Mouse (Mus musculus): ENCODE measurements around the gene Tbc1d14. TPM values are rescaled to one million over a fixed set of nuclear protein-coding genes. Genes with fewer than 3 reads are reported as not detected.

Tbc1d14 gene
- polyA plus RNA-seq, 1 experiment from 2014 or later: 9.3 TPM

- 58% methylated on average over 3 of the region's 3 CpGs for WGBS (ENCODE audit: insufficient replicate concordance)
Observed at GRCm38 (mm10) chr5:36536424-36536823, 56.7 kb downstream of the Tbc1d14 start.

GRCm38 (mm10) chr5:36535438-36536176, 57.5 kb downstream of the Tbc1d14 start:
- no peak overlapping the region for H3K4me3 ChIP-seq (ENCODE audit: low read depth, low read length)
- 58% methylated on average over 6 of the region's 6 CpGs for WGBS (ENCODE audit: insufficient replicate concordance)
- no peak overlapping the region for H3K4me2 ChIP-seq (ENCODE audit: low read depth, low read length)
- H3K4me1 ChIP-seq (ENCODE audit: control insufficient read depth, low read depth, low read length): peaks cover 11% of the 10 kb centered on the region
- no peak overlapping the region for H3K9ac ChIP-seq (ENCODE audit: low read depth, low read length)
- H3K9me3 ChIP-seq (replicated peaks; ENCODE audit: control insufficient read depth, low read length): no peaks in the 10 kb centered on the region
- H3K27ac ChIP-seq (ENCODE audit: low read length): no peak overlapping the region
- no peaks in the 10 kb centered on the region for H3K27me3 ChIP-seq (ENCODE audit: control insufficient read depth, insufficient read depth, low read depth, low read length)
- no peak for ATAC-seq (ENCODE audit: low read depth)
- no peaks in the 10 kb centered on the region for H3K36me3 ChIP-seq (ENCODE audit: control insufficient read depth, insufficient read depth)

More at GRCm38 (mm10) chr5:36536424-36536823, 56.7 kb downstream of the Tbc1d14 start:
- Histone ChIP-seq H3K4me2 (ENCODE audit: low read depth, low read length) (no peak overlapping the region), H3K9me3 (replicated peaks; ENCODE audit: control insufficient read depth, low read length) (no peaks in the 10 kb centered on the region), H3K9ac (ENCODE audit: low read depth, low read length) (no peak overlapping the region), H3K36me3 (ENCODE audit: control insufficient read depth, insufficient read depth) (no peaks in the 10 kb centered on the region), H3K27me3 (ENCODE audit: control insufficient read depth, insufficient read depth, low read depth, low read length) (no peaks in the 10 kb centered on the region), H3K4me3 (ENCODE audit: low read depth, low read length) (no peak overlapping the region), H3K27ac (ENCODE audit: low read length) (no peak overlapping the region), H3K4me1 (ENCODE audit: control insufficient read depth, low read depth, low read length) (peaks cover 8% of the 10 kb centered on the region)
- ATAC-seq (ENCODE audit: low read depth): no peak

GRCm38 (mm10) chr5:36534455-36535030, 58.5 kb downstream of the Tbc1d14 start:
- no peaks in the 10 kb centered on the region for H3K9me3 ChIP-seq (replicated peaks; ENCODE audit: control insufficient read depth, low read length)
- peaks cover 21% of the 10 kb centered on the region for H3K4me1 ChIP-seq (ENCODE audit: control insufficient read depth, low read depth, low read length)
- no peak overlapping the region for H3K27ac ChIP-seq (ENCODE audit: low read length)
- H3K27me3 ChIP-seq (ENCODE audit: control insufficient read depth, insufficient read depth, low read depth, low read length): no peaks in the 10 kb centered on the region
- H3K4me3 ChIP-seq (ENCODE audit: low read depth, low read length): no peak overlapping the region
- no peak overlapping the region for H3K9ac ChIP-seq (ENCODE audit: low read depth, low read length)
- WGBS (ENCODE audit: insufficient replicate concordance): 37% methylated on average over 6 of the region's 6 CpGs
- ATAC-seq (ENCODE audit: low read depth): no peak
- H3K4me2 ChIP-seq (ENCODE audit: low read depth, low read length): no peak overlapping the region
- no peaks in the 10 kb centered on the region for H3K36me3 ChIP-seq (ENCODE audit: control insufficient read depth, insufficient read depth)

- H3K27ac ChIP-seq (ENCODE audit: low read length): peak overlapping the region; percentile 65
- H3K4me1 ChIP-seq (ENCODE audit: control insufficient read depth, low read depth, low read length): peaks cover 29% of the 10 kb centered on the region
- H3K4me3 ChIP-seq (ENCODE audit: low read depth, low read length): peak overlapping the region; percentile 75
- 1% methylated on average over 28 of the region's 28 CpGs for WGBS (ENCODE audit: insufficient replicate concordance)
- H3K4me2 ChIP-seq (ENCODE audit: low read depth, low read length): peak overlapping the region; percentile 86
- H3K9me3 ChIP-seq (replicated peaks; ENCODE audit: control insufficient read depth, low read length): no peaks in the 10 kb centered on the region
- peak overlapping the region; percentile 75 for H3K9ac ChIP-seq (ENCODE audit: low read depth, low read length)
- H3K27me3 ChIP-seq (ENCODE audit: control insufficient read depth, insufficient read depth, low read depth, low read length): no peaks in the 10 kb centered on the region
- no peaks in the 10 kb centered on the region for H3K36me3 ChIP-seq (ENCODE audit: control insufficient read depth, insufficient read depth)
- peak; percentile 94 for ATAC-seq (ENCODE audit: low read depth)
Observed at GRCm38 (mm10) chr5:36530129-36530751, 62.8 kb downstream of the Tbc1d14 start.

GRCm38 (mm10) chr5:36529698-36530097, 63.4 kb downstream of the Tbc1d14 start:
- WGBS (ENCODE audit: insufficient replicate concordance): 17% methylated on average over 5 of the region's 5 CpGs
- Histone ChIP-seq H3K36me3 (ENCODE audit: control insufficient read depth, insufficient read depth) (no peaks in the 10 kb centered on the region), H3K9me3 (replicated peaks; ENCODE audit: control insufficient read depth, low read length) (no peaks in the 10 kb centered on the region), H3K4me2 (ENCODE audit: low read depth, low read length) (peak overlapping the region; percentile 86), H3K9ac (ENCODE audit: low read depth, low read length) (peak overlapping the region; percentile 75), H3K27me3 (ENCODE audit: control insufficient read depth, insufficient read depth, low read depth, low read length) (no peaks in the 10 kb centered on the region), H3K4me1 (ENCODE audit: control insufficient read depth, low read depth, low read length) (peaks cover 28% of the 10 kb centered on the region), H3K27ac (ENCODE audit: low read length) (peak overlapping the region; percentile 65; the same call in 1 of the 2 replicates), H3K4me3 (ENCODE audit: low read depth, low read length) (peak overlapping the region; percentile 75)
- ATAC-seq (ENCODE audit: low read depth): no peak

GRCm38 (mm10) chr5:36526921-36527320, 66.2 kb downstream of the Tbc1d14 start:
- H3K27ac ChIP-seq (ENCODE audit: low read length): no peak overlapping the region
- no peaks in the 10 kb centered on the region for H3K9me3 ChIP-seq (replicated peaks; ENCODE audit: control insufficient read depth, low read length)
- no peak overlapping the region for H3K9ac ChIP-seq (ENCODE audit: low read depth, low read length)
- peaks cover 23% of the 10 kb centered on the region for H3K4me1 ChIP-seq (ENCODE audit: control insufficient read depth, low read depth, low read length)
- no peak for ATAC-seq (ENCODE audit: low read depth)
- H3K36me3 ChIP-seq (ENCODE audit: control insufficient read depth, insufficient read depth): no peaks in the 10 kb centered on the region
- 71% methylated on average over 2 of the region's 2 CpGs for WGBS (ENCODE audit: insufficient replicate concordance)
- no peak overlapping the region for H3K4me3 ChIP-seq (ENCODE audit: low read depth, low read length)
- no peaks in the 10 kb centered on the region for H3K27me3 ChIP-seq (ENCODE audit: control insufficient read depth, insufficient read depth, low read depth, low read length)
- no peak overlapping the region for H3K4me2 ChIP-seq (ENCODE audit: low read depth, low read length)

- Histone ChIP-seq H3K9me3 (replicated peaks; ENCODE audit: control insufficient read depth, low read length) (no peaks in the 10 kb centered on the region), H3K4me1 (ENCODE audit: control insufficient read depth, low read depth, low read length) (peaks cover 23% of the 10 kb centered on the region), H3K27ac (ENCODE audit: low read length) (no peak overlapping the region), H3K9ac (ENCODE audit: low read depth, low read length) (no peak overlapping the region), H3K4me3 (ENCODE audit: low read depth, low read length) (no peak overlapping the region), H3K36me3 (ENCODE audit: control insufficient read depth, insufficient read depth) (no peaks in the 10 kb centered on the region), H3K27me3 (ENCODE audit: control insufficient read depth, insufficient read depth, low read depth, low read length) (no peaks in the 10 kb centered on the region), H3K4me2 (ENCODE audit: low read depth, low read length) (no peak overlapping the region)
- 64% methylated on average over 5 of the region's 5 CpGs for WGBS (ENCODE audit: insufficient replicate concordance)
- ATAC-seq (ENCODE audit: low read depth): no peak
Observed at GRCm38 (mm10) chr5:36526274-36526673, 66.8 kb downstream of the Tbc1d14 start.

- Histone ChIP-seq H3K4me3 (ENCODE audit: low read depth, low read length) (no peak overlapping the region), H3K36me3 (ENCODE audit: control insufficient read depth, insufficient read depth) (no peaks in the 10 kb centered on the region; the same call in 1 of the 2 replicates), H3K9me3 (replicated peaks; ENCODE audit: control insufficient read depth, low read length) (no peaks in the 10 kb centered on the region), H3K4me1 (ENCODE audit: control insufficient read depth, low read depth, low read length) (peaks cover 17% of the 10 kb centered on the region), H3K4me2 (ENCODE audit: low read depth, low read length) (no peak overlapping the region), H3K27me3 (ENCODE audit: control insufficient read depth, insufficient read depth, low read depth, low read length) (no peaks in the 10 kb centered on the region), H3K27ac (ENCODE audit: low read length) (no peak overlapping the region), H3K9ac (ENCODE audit: low read depth, low read length) (no peak overlapping the region)
- WGBS (ENCODE audit: insufficient replicate concordance): 49% methylated on average over 2 of the region's 2 CpGs
- no peak for ATAC-seq (ENCODE audit: low read depth)
Observed at GRCm38 (mm10) chr5:36525216-36525615, 67.9 kb downstream of the Tbc1d14 start.

GRCm38 (mm10) chr5:36523219-36523703, 69.8 kb downstream of the Tbc1d14 start:
- H3K36me3 ChIP-seq (ENCODE audit: control insufficient read depth, insufficient read depth): no peaks in the 10 kb centered on the region; the same call in 1 of the 2 replicates
- no peak overlapping the region for H3K4me3 ChIP-seq (ENCODE audit: low read depth, low read length)
- no peaks in the 10 kb centered on the region for H3K4me1 ChIP-seq (ENCODE audit: control insufficient read depth, low read depth, low read length)
- H3K9ac ChIP-seq (ENCODE audit: low read depth, low read length): no peak overlapping the region
- H3K27me3 ChIP-seq (ENCODE audit: control insufficient read depth, insufficient read depth, low read depth, low read length): no peaks in the 10 kb centered on the region
- WGBS (ENCODE audit: insufficient replicate concordance): 22% methylated on average over 5 of the region's 5 CpGs
- 0 out of 2 replicates have a peak, but pooled peaks have one; percentile 27 for ATAC-seq (ENCODE audit: low read depth)
- no peak overlapping the region for H3K27ac ChIP-seq (ENCODE audit: low read length)
- H3K9me3 ChIP-seq (replicated peaks; ENCODE audit: control insufficient read depth, low read length): no peaks in the 10 kb centered on the region
- H3K4me2 ChIP-seq (ENCODE audit: low read depth, low read length): no peak overlapping the region

All from liver, embryonic 16.5 days (tissue).